Mouse (Mus musculus) erythroblast, embryonic 14.5 days (primary cell): Measurements from ENCODE around the gene Rbx1.

Source experiments
- GATA1 ChIP-seq: IDR thresholded peaks from 2 replicates; pipeline ENCODE4 v1.6.1; 2012; ENCODE audit warnings: low read length, inconsistent platforms, mixed read lengths
- TAL1 ChIP-seq: IDR thresholded peaks from 3 replicates; pipeline ENCODE4 v1.6.1; 2012; ENCODE audit warnings: low read length, inconsistent platforms, mixed read lengths

DNA sequence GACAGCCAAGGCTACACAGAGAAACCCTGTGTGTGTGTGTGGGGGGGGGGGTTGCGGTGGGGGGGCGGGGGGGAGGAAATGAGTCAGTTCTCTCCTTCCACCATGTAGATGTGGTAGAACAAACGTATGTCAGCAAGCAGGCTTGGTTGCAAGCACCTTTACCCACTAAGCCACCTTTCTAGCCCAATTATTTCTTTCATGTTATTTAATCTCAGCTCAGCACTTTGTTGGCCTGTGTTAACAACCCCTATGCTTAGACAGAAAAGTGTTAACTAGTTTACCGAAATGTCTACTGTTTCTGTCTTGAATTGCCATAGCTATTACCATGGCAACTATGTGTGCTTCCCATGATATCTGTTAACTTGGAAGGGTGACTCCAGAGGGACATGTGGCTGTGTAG, 44.5 kb downstream of the Rbx1 start:
- TF ChIP-seq GATA1 (no peak), TAL1 (no peak)
